Mouse (Mus musculus) urinary bladder, postnatal 10 days (tissue): ENCODE measurements around the gene Ptprk.

Experiments
- DNase-seq: peaks from one replicate; pipeline ENCODE4 v3.0.0; 2022; ENCODE audit warnings: low spot score

The Ptprk gene

GRCm38 (mm10) chr10:28113879-28114278 lies 39.3 kb downstream of the Ptprk start:
- DNase-seq, result no peak

GRCm38 (mm10) chr10:28116982-28117381 lies 42.4 kb downstream of the Ptprk start:
- DNase-seq, result no peak

- no peak for DNase-seq
These were observed 44.3 kb downstream of the Ptprk start for GRCm38 (mm10) chr10:28118783-28119365.

- no peak for DNase-seq
These were observed 49.3 kb downstream of the Ptprk start for GRCm38 (mm10) chr10:28123881-28124280.

- DNase-seq, result no peak
These were observed 53.4 kb downstream of the Ptprk start for GRCm38 (mm10) chr10:28128011-28128410.

- no peak for DNase-seq
These were observed 53.8 kb downstream of the Ptprk start for GRCm38 (mm10) chr10:28128450-28128849.

GRCm38 (mm10) chr10:28130422-28130821 lies 55.8 kb downstream of the Ptprk start:
- DNase-seq, result no peak

GRCm38 (mm10) chr10:28133770-28134169 lies 59.1 kb downstream of the Ptprk start:
- DNase-seq, result no peak

GRCm38 (mm10) chr10:28138399-28138798 lies 63.8 kb downstream of the Ptprk start:
- DNase-seq, result no peak

GRCm38 (mm10) chr10:28144459-28144858 lies 69.8 kb downstream of the Ptprk start:
- no peak for DNase-seq

GRCm38 (mm10) chr10:28145326-28145725 lies 70.7 kb downstream of the Ptprk start:
- DNase-seq, result no peak

- DNase-seq, result no peak
These were observed 81.4 kb downstream of the Ptprk start for GRCm38 (mm10) chr10:28155688-28156685.

GRCm38 (mm10) chr10:28159716-28160115 lies 85.1 kb downstream of the Ptprk start:
- no peak for DNase-seq

GRCm38 (mm10) chr10:28161306-28161705 lies 86.7 kb downstream of the Ptprk start:
- no peak for DNase-seq

GRCm38 (mm10) chr10:28164250-28164649 lies 89.6 kb downstream of the Ptprk start:
- no peak for DNase-seq

GRCm38 (mm10) chr10:28164746-28165145 lies 90.1 kb downstream of the Ptprk start:
- DNase-seq, result no peak

- DNase-seq, result no peak
These were observed 92.0 kb downstream of the Ptprk start for GRCm38 (mm10) chr10:28166610-28167009.

GRCm38 (mm10) chr10:28167097-28167496 lies 92.5 kb downstream of the Ptprk start:
- no peak for DNase-seq

- DNase-seq, result no peak
These were observed 96.6 kb downstream of the Ptprk start for GRCm38 (mm10) chr10:28171196-28171595.

GRCm38 (mm10) chr10:28178876-28179275 lies 104.3 kb downstream of the Ptprk start:
- DNase-seq, result no peak

- no peak for DNase-seq
These were observed 107.5 kb downstream of the Ptprk start for GRCm38 (mm10) chr10:28182081-28182480.

- no peak for DNase-seq
These were observed 110.1 kb downstream of the Ptprk start for GRCm38 (mm10) chr10:28184675-28185074.

- no peak for DNase-seq
These were observed 110.7 kb downstream of the Ptprk start for GRCm38 (mm10) chr10:28185326-28185725.
